Mouse (Mus musculus) heart, postnatal 0 days (tissue): Measurements from ENCODE around the gene Tmem205.

Source experiments
- CTCF ChIP-seq: IDR thresholded peaks from 2 replicates; pipeline ENCODE4 v1.5.1; 2016; ENCODE audit warnings: antibody characterized with exemption, control low read depth, low read depth
- EP300 ChIP-seq: IDR thresholded peaks from 2 replicates; pipeline ENCODE4 v1.6.1; 2016; ENCODE audit warnings: antibody characterized with exemption, low read depth

- TF ChIP-seq EP300, result no peak
- no peak for TF ChIP-seq CTCF
Measured at GRCm38 (mm10) chr9:21938234-21938855, 11.0 kb upstream of the Tmem205 start.
